Mouse (Mus musculus): ENCODE data around the gene Mx1.

DNA sequence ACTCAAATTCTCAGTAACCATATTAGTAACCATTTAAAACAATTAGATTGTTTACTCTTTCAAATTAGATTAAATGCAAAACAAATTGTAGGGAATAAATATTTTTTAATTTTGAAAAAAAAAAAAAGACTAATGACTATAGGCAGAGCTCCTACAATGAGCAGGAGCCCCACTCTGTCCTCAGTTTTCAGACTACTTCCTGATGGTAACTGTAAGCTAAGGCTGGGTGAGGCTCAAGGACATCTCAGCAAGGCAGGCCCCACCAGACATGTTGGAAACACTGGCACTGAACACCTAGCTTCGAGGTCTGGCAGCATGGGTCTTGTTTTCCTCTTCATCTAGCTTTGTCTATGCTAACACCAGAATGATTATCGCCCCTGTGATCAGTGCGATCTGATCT lies 35.4 kb upstream of the Mx1 start:
- no peak for TF ChIP-seq POLR2A (IDR thresholded peaks at IDR 0.05; ENCODE audit: low read depth, low read length)
- no peak for TF ChIP-seq CTCF (conservative IDR thresholded peaks at IDR 0.05; ENCODE audit: insufficient read depth, insufficient read length, low read depth, low read length)

Data from kidney, adult 2 months (tissue).